Mouse (Mus musculus): Measurements from ENCODE around the gene Rnft2.

Rnft2 gene

GRCm38 (mm10) chr5:118253551-118253950 is 8.6 kb upstream of the Rnft2 start:
- DNase-seq (ENCODE audit: low read depth, low spot score), result no peak

- no peak for DNase-seq (ENCODE audit: low read depth, low spot score)
These were observed 6.1 kb upstream of the Rnft2 start for GRCm38 (mm10) chr5:118250987-118251386.

- DNase-seq (ENCODE audit: low read depth, low spot score), result peak; percentile 65
These were observed 2.5 kb upstream of the Rnft2 start for GRCm38 (mm10) chr5:118247378-118247777.

- peak; percentile 9 for DNase-seq (ENCODE audit: low read depth, low spot score)
These were observed 841 bp upstream of the Rnft2 start for GRCm38 (mm10) chr5:118245606-118246308.

GRCm38 (mm10) chr5:118239671-118240070 is 5.2 kb downstream of the Rnft2 start:
- no peak for DNase-seq (ENCODE audit: low read depth, low spot score)

- no peak for DNase-seq (ENCODE audit: low read depth, low spot score)
These were observed 8.0 kb downstream of the Rnft2 start for GRCm38 (mm10) chr5:118236891-118237290.

GRCm38 (mm10) chr5:118230071-118230611 is 14.8 kb downstream of the Rnft2 start:
- no peak for DNase-seq (ENCODE audit: low read depth, low spot score)

- DNase-seq (ENCODE audit: low read depth, low spot score), result no peak
These were observed 21.7 kb downstream of the Rnft2 start for GRCm38 (mm10) chr5:118223142-118223757.

GRCm38 (mm10) chr5:118217410-118217809 is 27.5 kb downstream of the Rnft2 start:
- DNase-seq (ENCODE audit: low read depth, low spot score), result no peak

GRCm38 (mm10) chr5:118214418-118215154 is 30.3 kb downstream of the Rnft2 start:
- DNase-seq (ENCODE audit: low read depth, low spot score), result peak; percentile 62

- no peak for DNase-seq (ENCODE audit: low read depth, low spot score)
These were observed 30.9 kb downstream of the Rnft2 start for GRCm38 (mm10) chr5:118214012-118214411.

GRCm38 (mm10) chr5:118205852-118206251 is 39.1 kb downstream of the Rnft2 start:
- no peak for DNase-seq (ENCODE audit: low read depth, low spot score)

GRCm38 (mm10) chr5:118204675-118205440 is 40.1 kb downstream of the Rnft2 start:
- no peak for DNase-seq (ENCODE audit: low read depth, low spot score)

GRCm38 (mm10) chr5:118199670-118200069 is 45.2 kb downstream of the Rnft2 start:
- no peak for DNase-seq (ENCODE audit: low read depth, low spot score)

- DNase-seq (ENCODE audit: low read depth, low spot score), result no peak
These were observed 47.5 kb downstream of the Rnft2 start for GRCm38 (mm10) chr5:118197421-118197820.

- DNase-seq (ENCODE audit: low read depth, low spot score), result no peak
These were observed 52.7 kb downstream of the Rnft2 start for GRCm38 (mm10) chr5:118192221-118192620.

- DNase-seq (ENCODE audit: low read depth, low spot score), result no peak
These were observed 54.4 kb downstream of the Rnft2 start for GRCm38 (mm10) chr5:118190491-118190890.

GRCm38 (mm10) chr5:118188356-118188755 is 56.6 kb downstream of the Rnft2 start:
- DNase-seq (ENCODE audit: low read depth, low spot score), result peak; percentile 53

- no peak for DNase-seq (ENCODE audit: low read depth, low spot score)
These were observed 57.8 kb downstream of the Rnft2 start for GRCm38 (mm10) chr5:118186903-118187633.

- no peak for DNase-seq (ENCODE audit: low read depth, low spot score)
These were observed 67.3 kb downstream of the Rnft2 start for GRCm38 (mm10) chr5:118177640-118178039.

GRCm38 (mm10) chr5:118175137-118175536 is 69.8 kb downstream of the Rnft2 start:
- no peak for DNase-seq (ENCODE audit: low read depth, low spot score)

Data from forelimb bud, embryonic 11.5 days (tissue).